In the genomic region with DNA sequence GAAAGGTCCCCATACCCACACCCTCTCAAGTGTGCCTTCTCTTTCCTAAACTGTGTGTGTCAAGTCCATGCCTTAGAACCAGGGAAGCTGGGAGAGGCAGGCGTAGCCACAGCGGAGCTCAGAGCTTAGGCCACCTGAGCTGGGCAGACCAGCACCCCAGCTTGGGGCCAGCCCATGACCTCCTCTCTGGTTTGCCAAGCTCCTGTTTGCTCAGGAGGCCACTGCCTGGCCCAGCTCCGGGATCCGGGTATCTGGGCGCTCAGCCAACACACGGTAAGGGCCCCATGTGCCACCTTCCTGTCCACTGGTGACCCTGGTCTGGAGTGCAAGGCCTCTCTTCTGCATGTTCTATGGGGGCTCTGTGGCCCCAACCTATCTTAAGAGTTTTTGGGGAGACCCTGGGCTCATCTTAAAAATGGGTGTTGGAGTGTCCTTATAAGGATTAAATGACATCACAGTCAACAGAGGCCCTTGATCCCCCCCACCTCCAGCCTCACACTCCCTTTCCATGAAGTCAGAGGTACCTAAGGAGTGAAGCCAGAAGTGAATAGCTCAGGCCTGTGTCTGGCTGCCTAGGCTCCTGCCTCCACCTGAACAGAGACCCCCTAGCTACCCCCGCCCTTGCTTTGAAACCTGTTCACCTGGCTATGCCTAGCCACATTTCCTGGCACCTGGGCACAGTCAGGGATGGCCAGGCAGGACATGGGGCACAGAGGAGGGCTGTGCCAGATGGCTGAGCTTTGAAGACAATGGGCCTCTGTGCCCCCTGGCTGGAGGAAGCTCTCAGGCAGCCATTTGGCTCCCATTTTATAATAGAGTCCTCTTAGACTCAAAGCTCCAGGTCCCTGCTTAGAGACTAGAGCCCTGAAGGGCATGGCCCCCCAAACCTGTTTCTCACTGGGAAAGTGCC, we compare ENCODE assay signal across 8 mouse cellular contexts. TPM values are rescaled to one million over a fixed set of nuclear protein-coding genes. Genes with fewer than 3 reads are reported as not detected.
A peak's percentile ranks its signal among the peaks of the same experiment; 100 is the strongest.
DNase-seq lines count a peak whose midpoint lies in the region; ATAC-seq and TF ChIP-seq lines count a peak whose summit lies in the region.

No protein-coding gene starts in this region.

- H3K4me2 ChIP-seq in kidney, postnatal 0 days (ENCODE audit: low read length) = no peak overlapping the region

- ATAC-seq in kidney, postnatal 0 days (replicated peaks; ENCODE audit: low FRiP score, low read depth) = peak; percentile 20; the same call in 1 of the 2 replicates

- intact Hi-C loops in left cerebral cortex, adult 2 months (cut with DNase I) = no loop called here
- intact Hi-C loops in left cerebral cortex, postnatal 36 days (cut with DNase I) = no loop called here

- TF ChIP-seq CTCF in left cerebral cortex, adult 2 months (IDR thresholded peaks at IDR 0.05) = no peak
- no peak for TF ChIP-seq CTCF in kidney, postnatal 0 days (IDR thresholded peaks at IDR 0.05; ENCODE audit: low read depth)

- peaks cover 9% of the 10 kb centered on the region for H3K4me1 ChIP-seq in kidney, postnatal 0 days (replicated peaks; ENCODE audit: insufficient read depth, low read length)

- H3K9ac ChIP-seq in kidney, postnatal 0 days (ENCODE audit: low read depth, low read length) = no peak overlapping the region

- DNase-seq in left cerebral cortex, adult 2 months (ENCODE audit: extremely low spot score in 1 of 2, low spot score in 2 of 2) = no peak
- no peak for DNase-seq in left cerebral cortex, adult 9 months (ENCODE audit: low spot score in 2 of 2)
- DNase-seq in cerebellum, postnatal 14 days = peak; percentile 62 to 73
- DNase-seq in kidney, postnatal 0 days (ENCODE audit: low spot score) = no peak
- DNase-seq in lung, postnatal 25 days (ENCODE audit: low spot score) = peak; percentile 76
- no peak for DNase-seq in layer of hippocampus, adult 9-10 months (ENCODE audit: low spot score)
- no peak for DNase-seq in right cerebral cortex, postnatal 36 days (ENCODE audit: low spot score in 2 of 2)
- DNase-seq in left cerebral cortex, postnatal 36 days (ENCODE audit: low spot score in 2 of 2) = no peak

- H3K9me3 ChIP-seq in kidney, postnatal 0 days (replicated peaks; ENCODE audit: low read length) = no peaks in the 10 kb centered on the region

- H3K27ac ChIP-seq in left cerebral cortex, adult 2 months = peak overlapping the region; percentile 53
- peak overlapping the region; percentile 75 for H3K27ac ChIP-seq in kidney, postnatal 0 days

- no peaks in the 10 kb centered on the region for H3K27me3 ChIP-seq in kidney, postnatal 0 days (ENCODE audit: insufficient read depth, low read length)

- no peak overlapping the region for H3K4me3 ChIP-seq in left cerebral cortex, adult 2 months
- no peak overlapping the region for H3K4me3 ChIP-seq in kidney, postnatal 0 days (replicated peaks; ENCODE audit: low read depth, low read length)

- 58% methylated on average over 7 of the region's 7 CpGs for WGBS in kidney, postnatal 0 days

- no peaks in the 10 kb centered on the region for H3K36me3 ChIP-seq in kidney, postnatal 0 days (ENCODE audit: insufficient read depth, low read length)

RNA-seq across cellular contexts. Expression of a gene that starts 33.8 kb away (rescaled TPM):
- total RNA-seq in left cerebral cortex, adult 2 months (2021) = 100 to 1,000 TPM; 267 to 315 TPM
- polyA plus RNA-seq in kidney, postnatal 0 days (2015; fragmentation: Nextera tagmentation; extraction: Ambion mirVana) = 28.5 and 30.6 TPM in 2 replicates
- total RNA-seq in left cerebral cortex, postnatal 36 days (2021) = 100 to 1,000 TPM; 311 to 333 TPM

Comparison
In these comparisons a context has a peak if more than half of its experiments do, and no peak if none do; other contexts are left out.
1. DNase-seq: peak in cerebellum, postnatal 14 days (2 of 2) and lung, postnatal 25 days (single experiment); none in left cerebral cortex, adult 2 months (0 of 2), left cerebral cortex, adult 9 months (0 of 2), kidney, postnatal 0 days (single experiment), layer of hippocampus, adult 9-10 months (single experiment), right cerebral cortex, postnatal 36 days (0 of 2) and left cerebral cortex, postnatal 36 days (0 of 2).